Mouse (Mus musculus) liver, postnatal 0 days (tissue): ENCODE data around the gene Pnpo.

Experiments used
- CTCF ChIP-seq: sonication (generic); IDR thresholded peaks from 2 replicates; pipeline ENCODE4 v1.5.1; 2016; ENCODE audit warnings: antibody characterized with exemption, low read depth
- EP300 ChIP-seq: IDR thresholded peaks from 2 replicates; pipeline ENCODE4 v1.6.1; 2016; ENCODE audit warnings: antibody characterized with exemption, low read depth, mild to moderate bottlenecking

GRCm38 (mm10) chr11:96979329-96979728, 35.5 kb upstream of the Pnpo start:
- TF ChIP-seq CTCF = no peak
- no peak for TF ChIP-seq EP300
